Mouse (Mus musculus) 3134 (cell line): ENCODE measurements at regions not wholly inside any gene's neighbourhood (a gene's known extent, or its start where the extent isn't known, plus 50 kb on each side); places are given as distances from the start of the nearest gene placed in this dataset.

Source experiments
- DNase-seq: peaks from one replicate; pipeline ENCODE4 v3.0.0-alpha.2; 2011; ENCODE audit warnings: low spot score; ENCODE audit not compliant: insufficient read length; ENCODE audit errors: extremely low read depth

GRCm38 (mm10) chr15:63042367-63042766, 802.6 kb downstream of the Gsdmc2 start:
- no peak for DNase-seq

DNA sequence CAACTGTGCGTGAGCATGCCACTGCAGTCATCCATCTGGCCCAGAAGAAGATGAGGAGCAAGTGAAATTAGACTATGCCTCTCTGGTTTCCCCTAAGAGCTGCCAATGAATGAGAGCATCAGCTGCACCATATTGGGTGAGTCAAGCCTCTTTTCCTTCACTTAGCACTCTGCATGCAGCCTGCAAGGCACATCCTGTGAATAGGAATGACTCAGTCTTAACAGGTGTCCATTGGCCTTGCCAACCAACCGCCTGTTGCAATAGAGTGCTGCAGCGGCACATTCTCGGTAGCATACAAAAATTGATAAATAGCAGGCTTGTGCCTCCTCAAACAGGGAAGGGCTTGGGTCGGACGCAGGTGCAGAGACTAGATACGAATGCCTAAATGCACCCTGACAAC, 808.7 kb downstream of the Gsdmc2 start:
- no peak for DNase-seq

DNA sequence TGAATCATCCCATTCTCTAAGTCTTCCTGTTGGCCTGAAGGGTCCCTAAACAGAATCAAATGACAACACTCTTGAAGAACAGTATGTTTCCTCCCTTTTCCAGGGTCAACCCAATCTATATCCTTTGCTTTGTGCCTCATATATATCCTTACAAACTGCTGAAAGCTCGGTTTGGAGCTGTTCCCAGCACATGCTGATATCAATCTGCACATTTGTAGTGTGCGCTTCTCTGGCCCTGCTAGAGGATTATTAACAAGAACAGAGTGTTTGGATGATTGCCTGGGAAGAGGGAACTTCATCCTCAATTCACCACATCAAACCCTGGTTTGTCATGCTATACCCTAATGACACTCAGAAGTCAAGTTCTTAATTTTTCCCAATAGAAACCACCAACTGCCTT, 824.2 kb downstream of the Gsdmc2 start:
- no peak for DNase-seq

- no peak for DNase-seq
These were observed 827.0 kb downstream of the Gsdmc2 start for GRCm38 (mm10) chr15:63017966-63018365.

DNA sequence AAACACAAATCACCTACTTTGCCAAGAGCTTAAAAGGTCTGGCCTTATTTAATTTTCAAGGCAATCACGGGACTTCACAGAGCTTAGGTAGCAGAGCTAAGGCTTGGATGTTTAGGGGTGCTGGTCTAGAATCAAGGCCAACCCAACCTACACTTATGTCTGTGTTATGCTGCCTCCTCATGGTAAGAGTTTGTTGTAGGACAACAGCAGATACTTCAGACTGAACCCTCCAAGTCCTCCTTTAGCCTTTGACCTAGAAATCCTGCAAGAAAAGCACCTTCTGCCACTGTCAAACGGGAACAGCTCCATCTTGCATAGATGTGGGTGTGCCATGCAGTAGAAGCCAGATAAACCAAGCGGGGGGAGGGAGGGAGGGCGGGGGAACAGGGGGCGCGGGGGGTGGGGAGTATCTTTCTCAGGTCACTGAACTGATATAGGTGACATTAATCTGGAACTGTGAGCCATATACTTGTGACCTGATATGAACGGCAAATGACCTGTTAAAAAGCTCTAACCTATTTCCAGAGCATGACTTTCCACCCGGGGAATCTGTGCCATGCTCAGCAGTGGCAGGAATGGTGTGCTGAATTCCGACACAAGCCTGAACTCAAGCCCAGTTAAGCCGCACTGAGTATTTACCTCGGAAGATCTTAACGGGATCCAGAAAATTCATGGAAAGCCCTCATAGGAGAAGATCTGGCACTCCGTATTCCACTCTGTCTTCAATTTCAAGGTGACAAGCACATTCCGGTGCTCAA, 838.3 kb downstream of the Gsdmc2 start:
- no peak for DNase-seq

DNA sequence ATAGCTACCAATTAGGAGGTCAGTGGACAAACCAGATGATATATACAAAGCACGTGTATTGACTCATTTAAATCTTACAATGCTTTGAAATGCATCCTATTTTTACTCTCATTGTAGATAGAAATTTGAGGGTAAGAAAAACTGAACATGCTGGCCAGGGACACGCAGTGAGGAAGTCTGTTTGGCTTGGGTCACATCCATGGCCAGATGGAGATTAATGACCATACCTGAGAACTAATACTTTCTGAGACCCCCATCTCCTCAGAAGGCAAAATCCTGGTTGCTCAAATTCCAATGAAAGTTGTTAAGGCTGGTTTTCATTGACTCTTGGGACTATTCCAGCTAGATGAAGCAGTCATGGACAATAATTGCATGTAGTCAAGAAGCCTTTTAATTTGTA, 850.3 kb downstream of the Gsdmc2 start:
- no peak for DNase-seq

DNA sequence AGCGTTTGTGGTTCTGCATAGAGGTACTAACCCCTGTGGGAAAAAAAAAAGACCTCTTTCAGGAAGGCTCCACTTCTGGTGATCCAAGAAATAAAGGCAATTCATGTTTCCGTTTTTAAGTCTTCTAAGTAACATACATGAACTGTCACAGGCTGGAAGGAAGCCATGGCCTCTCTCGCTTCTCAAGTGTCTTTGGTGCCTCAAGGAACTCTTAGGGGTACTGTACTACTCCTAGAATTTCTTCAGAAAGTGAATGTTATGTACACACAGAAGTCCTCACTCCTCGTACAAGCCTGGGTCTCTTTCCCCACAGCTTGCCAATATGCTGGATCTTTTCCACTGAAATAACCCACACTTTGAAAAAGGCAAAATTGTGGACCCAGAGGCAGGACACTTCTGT, 858.1 kb downstream of the Gsdmc2 start:
- no peak for DNase-seq

- no peak for DNase-seq
These were observed 858.8 kb downstream of the Gsdmc2 start for GRCm38 (mm10) chr15:62986147-62986546.

GRCm38 (mm10) chr15:62970566-62970965, 874.4 kb downstream of the Gsdmc2 start:
- DNase-seq, result no peak

- DNase-seq, result no peak
These were observed 882.3 kb downstream of the Gsdmc2 start for GRCm38 (mm10) chr15:62962681-62963080.

DNA sequence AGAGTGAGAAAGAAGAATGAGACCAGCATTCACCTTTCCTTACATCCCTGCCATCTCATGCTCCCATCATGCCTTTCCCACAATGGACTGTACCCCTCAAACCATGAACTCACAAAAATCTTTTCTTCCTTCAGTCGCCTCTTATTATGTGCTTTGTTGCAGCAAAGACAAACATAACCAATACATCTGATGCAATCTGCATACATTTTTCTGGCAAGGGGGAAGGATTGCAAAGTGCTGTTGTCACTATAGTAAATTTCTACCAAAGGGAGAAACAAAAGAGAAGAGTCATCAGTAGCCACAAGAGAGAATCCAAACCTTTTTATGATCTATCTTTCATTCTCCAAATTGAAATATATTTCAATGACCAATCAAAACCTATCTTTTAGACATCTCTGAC, 884.4 kb downstream of the Gsdmc2 start:
- DNase-seq, result no peak

DNA sequence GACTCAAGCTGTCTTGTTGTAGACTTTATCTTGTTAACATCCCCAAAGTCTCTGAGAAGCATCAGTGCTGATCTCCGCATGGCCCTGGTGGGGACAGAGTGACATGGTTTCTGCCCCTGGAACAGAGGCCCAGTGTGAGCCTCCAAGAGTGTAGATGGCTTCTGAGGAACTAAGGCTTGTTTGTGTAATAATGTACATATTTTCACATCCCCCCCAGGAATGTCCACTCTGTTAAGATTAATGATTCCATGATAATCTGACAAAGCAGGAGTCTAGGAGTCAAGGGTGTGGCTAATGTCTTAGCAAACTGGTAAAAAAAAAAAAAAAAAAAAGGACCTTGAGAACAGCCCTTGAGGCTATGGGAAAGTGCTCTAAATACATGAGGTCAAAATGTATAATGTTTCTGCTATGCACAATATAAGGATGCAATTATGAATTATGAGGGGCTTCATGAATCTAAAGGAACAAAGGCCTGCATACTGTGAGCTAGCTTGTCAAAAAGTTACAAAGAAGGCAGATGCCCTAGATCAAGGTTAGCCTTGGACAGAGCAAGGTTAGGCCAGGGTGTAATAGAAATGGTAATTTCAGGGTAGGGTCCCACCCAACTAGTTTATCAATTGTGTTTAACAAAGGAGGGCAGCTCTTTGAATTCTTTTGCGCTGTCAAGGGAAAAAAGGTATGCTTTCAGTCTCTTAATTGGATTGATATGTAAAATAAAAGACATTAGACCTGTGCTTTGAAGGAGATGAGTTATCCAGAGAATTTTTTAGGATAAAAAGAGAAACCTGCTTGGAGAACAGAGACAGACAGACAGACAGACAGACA, 886.3 kb downstream of the Gsdmc2 start:
- no peak for DNase-seq

- DNase-seq, result no peak
These were observed 890.1 kb downstream of the Gsdmc2 start for GRCm38 (mm10) chr15:62954889-62955288.

DNA sequence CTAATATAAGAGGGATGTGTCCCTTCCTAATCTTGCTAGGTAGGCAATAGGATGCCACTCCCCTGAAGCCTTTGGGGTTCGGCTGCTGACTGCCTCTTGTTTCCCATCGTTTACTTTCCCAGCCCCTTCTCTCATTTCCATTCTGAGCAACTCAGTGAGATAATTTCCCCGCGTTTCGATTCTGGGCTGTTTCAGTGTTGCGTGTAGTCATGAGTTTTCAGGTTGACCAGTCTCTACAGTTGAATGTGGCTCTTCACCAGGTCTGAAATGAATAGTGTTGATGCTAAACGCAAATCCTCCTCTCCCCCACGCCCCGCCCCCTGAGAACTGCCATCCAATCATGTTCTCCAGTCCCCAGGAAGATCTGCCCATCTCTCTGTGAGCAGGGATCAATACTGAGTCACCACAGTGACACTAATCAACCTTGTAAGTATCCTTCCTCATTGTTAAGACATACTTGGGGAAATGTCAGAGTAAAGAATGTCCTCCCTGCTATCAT, 890.6 kb downstream of the Gsdmc2 start:
- no peak for DNase-seq

GRCm38 (mm10) chr15:62953215-62953941, 891.6 kb downstream of the Gsdmc2 start:
- no peak for DNase-seq

DNA sequence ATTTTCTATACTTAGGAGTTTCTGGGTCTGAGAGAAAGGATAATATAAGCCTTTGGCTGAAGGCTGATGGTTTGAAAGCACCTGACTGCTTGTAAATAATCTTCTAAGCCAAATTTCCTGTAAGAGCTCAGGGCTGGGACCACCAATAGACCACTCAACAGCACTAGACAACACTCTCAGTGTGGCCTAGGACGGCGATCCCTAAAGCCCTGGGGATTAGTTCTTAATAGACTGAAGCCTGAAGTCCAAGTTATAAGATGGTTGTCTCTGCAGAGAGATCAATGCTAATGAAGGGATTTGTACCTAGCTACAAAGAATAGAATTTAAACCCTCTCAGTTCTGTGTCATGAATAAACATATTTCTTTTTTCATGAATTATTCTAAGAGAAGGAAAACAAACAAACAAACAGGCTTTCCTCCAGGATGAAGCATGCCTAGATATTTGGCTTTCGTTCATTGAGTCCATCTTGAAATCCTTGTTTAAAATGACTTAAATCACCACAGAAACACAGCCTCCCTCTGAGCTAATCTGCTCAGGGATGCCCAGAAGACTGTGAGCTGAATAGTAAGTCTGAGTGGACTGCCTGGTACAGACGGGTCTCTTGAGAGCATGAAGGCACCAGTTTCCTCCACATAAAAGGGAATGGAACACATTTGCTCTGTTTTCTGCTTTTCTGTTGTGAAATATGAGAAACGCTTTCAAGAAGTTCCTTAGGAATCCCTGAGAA, 892.3 kb downstream of the Gsdmc2 start:
- no peak for DNase-seq

GRCm38 (mm10) chr15:62939416-62939815, 905.6 kb downstream of the Gsdmc2 start:
- DNase-seq, result no peak

GRCm38 (mm10) chr15:62937756-62938155, 907.2 kb downstream of the Gsdmc2 start:
- DNase-seq, result no peak

DNA sequence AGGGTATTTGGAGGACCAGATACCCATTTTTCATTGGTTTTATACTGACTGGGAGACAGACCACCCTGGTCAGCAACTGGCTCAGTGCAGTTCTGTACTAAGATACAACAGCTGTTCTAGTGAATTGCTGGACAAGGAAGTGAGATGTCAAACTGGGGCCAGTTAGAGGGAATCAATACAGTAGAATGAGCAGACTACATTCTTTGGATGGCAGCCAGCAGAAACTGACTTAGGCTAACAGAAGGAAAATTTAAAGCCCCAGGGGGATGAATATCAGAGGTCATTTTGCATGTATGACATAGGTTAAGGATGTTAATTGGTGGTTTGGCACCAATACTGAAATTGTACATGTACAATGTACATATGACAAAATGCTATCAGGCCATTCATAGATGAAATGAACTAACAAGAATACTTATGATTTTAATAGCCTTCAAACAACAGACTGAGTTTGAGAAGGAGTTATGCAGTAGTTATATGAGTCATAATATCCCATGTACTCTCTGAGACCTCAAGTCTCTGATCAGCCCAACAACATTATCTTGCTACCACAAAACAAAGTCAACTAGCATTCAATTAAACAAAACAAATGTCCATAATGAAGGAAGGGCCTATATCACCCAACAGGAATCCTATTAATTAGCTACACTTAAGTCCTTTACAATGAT, 910.3 kb downstream of the Gsdmc2 start:
- peak; percentile 12 for DNase-seq

DNA sequence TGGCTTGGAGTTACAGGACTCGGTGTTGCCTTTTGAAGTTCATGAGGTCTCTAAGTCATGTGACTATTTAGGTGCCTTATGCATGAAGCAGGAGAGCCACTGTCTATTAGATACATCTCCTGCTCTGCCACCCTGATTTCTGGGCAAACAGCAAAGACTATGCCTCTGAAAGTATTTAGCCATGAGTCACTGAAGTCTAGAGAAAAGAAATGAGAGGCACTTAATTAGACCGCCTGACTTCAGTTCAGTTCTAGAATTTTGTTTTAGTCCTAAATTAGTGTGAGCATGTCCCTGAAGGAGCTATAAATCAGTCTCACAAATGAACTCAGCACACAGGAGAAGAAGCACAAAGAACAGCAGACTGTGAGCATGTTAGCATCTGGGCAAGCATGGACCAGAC, 924.5 kb downstream of the Gsdmc2 start:
- no peak for DNase-seq
